Mouse (Mus musculus): ENCODE results near the gene Slc25a29.

DNA sequence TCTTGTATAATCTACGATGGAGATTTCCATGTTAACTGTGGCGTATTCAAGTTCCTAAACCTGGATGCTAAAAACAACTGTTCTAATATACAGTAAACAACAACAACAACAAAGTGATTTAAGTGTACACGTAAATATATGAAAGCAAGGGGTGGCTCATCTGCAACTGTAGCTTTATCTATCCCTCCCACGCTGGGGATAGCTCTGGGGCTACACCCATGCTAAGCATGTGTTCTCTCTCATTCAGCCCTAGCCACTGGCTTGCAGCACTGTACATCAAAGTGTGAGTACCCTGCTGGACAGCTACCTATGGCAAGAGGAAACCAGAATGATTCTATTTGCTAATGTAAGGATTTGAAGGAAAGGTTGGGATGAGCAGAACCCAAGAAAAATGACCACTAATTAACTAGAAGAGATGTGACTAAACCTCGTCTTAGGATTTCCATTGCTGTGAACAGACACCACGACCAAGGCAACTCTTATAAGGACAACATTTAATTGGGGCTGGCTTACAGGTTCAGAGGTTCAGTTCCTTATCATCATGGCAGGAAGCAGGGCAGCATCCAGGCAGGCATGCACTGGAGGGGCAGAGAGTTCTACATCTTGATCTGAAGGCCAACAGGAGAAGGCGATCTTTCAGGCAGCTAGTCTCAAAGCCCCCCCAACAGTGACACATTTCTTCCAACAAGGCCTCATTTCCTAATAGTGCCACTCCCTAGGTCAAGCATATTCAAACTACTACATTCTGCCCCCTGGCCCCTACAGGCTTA, 55.4 kb downstream of the Slc25a29 start:
- TF ChIP-seq CTCF (IDR thresholded peaks at IDR 0.05; ENCODE audit: low read depth) (no peak), EP300 (IDR thresholded peaks at IDR 0.05; ENCODE audit: low read depth) (no peak)
